Mouse (Mus musculus) embryonic facial prominence, embryonic 11.5 days (tissue): Measurements from ENCODE around the gene Tnrc18. TPM values are rescaled to one million over a fixed set of nuclear protein-coding genes. Genes with fewer than 3 reads are reported as not detected.

Experiments used
- polyA plus RNA-seq: library from polyadenylated mRNA; unstranded; fragments of >200 nt; fragmentation: Nextera tagmentation; extraction: Ambion mirVana; gene quantifications from 2 replicates; pipeline ENCODE4 v1.2.1, GENCODE M21; 2014

The Tnrc18 gene
- polyA plus RNA-seq, 1 experiment from 2014 or later: 26.4 TPM

Other genes starting within 250 kb of the Tnrc18 start
- gene Mmd2, start 208.9 kb downstream of the Tnrc18 start, polyA plus RNA-seq: 3.9 and 5.5 TPM in 2 replicates
- gene Wipi2, start 190.0 kb downstream of the Tnrc18 start, polyA plus RNA-seq: 61.2 and 62.4 TPM in 2 replicates
- gene Slc29a4, start 125.2 kb downstream of the Tnrc18 start, polyA plus RNA-seq: 9.5 and 14.4 TPM in 2 replicates
- gene Fbxl18, start 77.8 kb upstream of the Tnrc18 start, polyA plus RNA-seq: 7.6 and 8.4 TPM in 2 replicates
- gene Actb, start 89.1 kb upstream of the Tnrc18 start, polyA plus RNA-seq: 16,388 and 16,949 TPM in 2 replicates
- gene Fscn1, start 142.7 kb upstream of the Tnrc18 start, polyA plus RNA-seq: 520 and 537 TPM in 2 replicates